Mouse (Mus musculus) midbrain, embryonic 10.5 days (tissue): ENCODE results near the gene Wfdc21. TPM values are rescaled to one million over a fixed set of nuclear protein-coding genes. Genes with fewer than 3 reads are reported as not detected.

Source experiments
- DNase-seq: peaks from one replicate; pipeline ENCODE4 v3.0.0-alpha.2; 2017; ENCODE audit warnings: low spot score
- H3K27ac ChIP-seq: fragments of 300-500 bp; sonication (generic); replicated peaks from 2 replicates; pipeline ENCODE4 v1.5.1; 2016; ENCODE audit warnings: mild to moderate bottlenecking
- H3K27me3 ChIP-seq: fragments of 300-500 bp; sonication (generic); 2 replicates; pipeline ENCODE4 v1.6.1; 2016; ENCODE audit warnings: low read depth, mild to moderate bottlenecking; ENCODE audit not compliant: poor library complexity, severe bottlenecking
- H3K36me3 ChIP-seq: fragments of 300-500 bp; sonication (generic); 2 replicates; pipeline ENCODE4 v1.6.1; 2016; ENCODE audit warnings: mild to moderate bottlenecking, moderate library complexity
- H3K4me1 ChIP-seq: fragments of 300-500 bp; sonication (generic); 2 replicates; pipeline ENCODE4 v1.6.1; 2016
- H3K4me3 ChIP-seq: fragments of 300-500 bp; sonication (generic); 2 replicates; pipeline ENCODE4 v1.5.1; 2016; ENCODE audit warnings: mild to moderate bottlenecking, moderate library complexity
- H3K9me3 ChIP-seq: fragments of 300-500 bp; sonication (generic); replicated peaks from 2 replicates; pipeline ENCODE4 v1.6.1; 2016; ENCODE audit warnings: mild to moderate bottlenecking
- WGBS: fragments of 180-500 bp; shearing (Covaris S2); methylation state at CpG from one replicate; pipeline ENCODE4 v1.1.7; 2016; 5-methylcytosine and 5-hydroxymethylcytosine counted together
- polyA plus RNA-seq: library from polyadenylated mRNA; unstranded; fragments of >200 nt; fragmentation: Nextera tagmentation; extraction: Ambion mirVana; gene quantifications from 2 replicates; pipeline ENCODE4 v1.2.1, GENCODE M21; 2016

Wfdc21 gene
- polyA plus RNA-seq, 1 experiment from 2014 or later = not detected

GRCm38 (mm10) chr11:83737109-83737558 lies 9.6 kb upstream of the Wfdc21 start:
- no peaks in the 10 kb centered on the region; the same call in 1 of the 2 replicates for H3K9me3 ChIP-seq
- 85% methylated on average over 3 of the region's 3 CpGs for WGBS
- no peak for DNase-seq

GRCm38 (mm10) chr11:83739241-83739640 lies 7.5 kb upstream of the Wfdc21 start:
- peak; percentile 52 for DNase-seq
- Histone ChIP-seq H3K27me3 (0 out of 2 replicates have a peak, but pooled peaks cover 6% of the 10 kb centered on the region), H3K4me3 (no peak overlapping the region), H3K27ac (no peak overlapping the region), H3K4me1 (no peaks in the 10 kb centered on the region), H3K36me3 (no peaks in the 10 kb centered on the region), H3K9me3 (no peaks in the 10 kb centered on the region; the same call in 1 of the 2 replicates)
- 23% methylated on average over 5 of the region's 5 CpGs for WGBS

More at GRCm38 (mm10) chr11:83737109-83737558, 9.6 kb upstream of the Wfdc21 start:
- Histone ChIP-seq H3K36me3 (no peaks in the 10 kb centered on the region), H3K27ac (no peak overlapping the region), H3K27me3 (0 out of 2 replicates have a peak, but pooled peaks cover 6% of the 10 kb centered on the region), H3K4me1 (no peaks in the 10 kb centered on the region), H3K4me3 (no peak overlapping the region)

- Histone ChIP-seq H3K27ac (no peak overlapping the region), H3K36me3 (no peaks in the 10 kb centered on the region), H3K4me3 (no peak overlapping the region), H3K4me1 (no peaks in the 10 kb centered on the region), H3K27me3 (0 out of 2 replicates have a peak, but pooled peaks cover 6% of the 10 kb centered on the region), H3K9me3 (no peaks in the 10 kb centered on the region)
- WGBS = 79% methylated on average over 4 of the region's 4 CpGs
- no peak for DNase-seq
These were observed 6.2 kb upstream of the Wfdc21 start for GRCm38 (mm10) chr11:83740443-83740991.

GRCm38 (mm10) chr11:83741841-83742240 lies 4.9 kb upstream of the Wfdc21 start:
- Histone ChIP-seq H3K27ac (no peak overlapping the region), H3K9me3 (no peaks in the 10 kb centered on the region), H3K4me1 (no peaks in the 10 kb centered on the region), H3K36me3 (no peaks in the 10 kb centered on the region), H3K27me3 (0 out of 2 replicates have a peak, but pooled peaks cover 6% of the 10 kb centered on the region), H3K4me3 (no peak overlapping the region)
- 81% methylated on average over 5 of the region's 5 CpGs for WGBS
- DNase-seq = no peak

GRCm38 (mm10) chr11:83742731-83743355 lies 3.9 kb upstream of the Wfdc21 start:
- WGBS = 83% methylated on average over 9 of the region's 9 CpGs

GRCm38 (mm10) chr11:83743525-83743924 lies 3.2 kb upstream of the Wfdc21 start:
- Histone ChIP-seq H3K4me3 (no peak overlapping the region), H3K4me1 (no peaks in the 10 kb centered on the region), H3K9me3 (no peaks in the 10 kb centered on the region), H3K36me3 (no peaks in the 10 kb centered on the region), H3K27ac (no peak overlapping the region), H3K27me3 (peaks cover 21% of the 10 kb centered on the region)
- 89% methylated on average over 3 of the region's 3 CpGs for WGBS
- DNase-seq = no peak

More at GRCm38 (mm10) chr11:83742731-83743355, 3.9 kb upstream of the Wfdc21 start:
- Histone ChIP-seq H3K4me1 (no peaks in the 10 kb centered on the region), H3K27ac (no peak overlapping the region), H3K4me3 (no peak overlapping the region), H3K36me3 (no peaks in the 10 kb centered on the region), H3K27me3 (peaks cover 14% of the 10 kb centered on the region), H3K9me3 (no peaks in the 10 kb centered on the region)
- no peak for DNase-seq

GRCm38 (mm10) chr11:83746152-83746551 lies 588 bp upstream of the Wfdc21 start:
- no peaks in the 10 kb centered on the region for H3K4me1 ChIP-seq
- no peak overlapping the region for H3K27ac ChIP-seq
- WGBS = 72% methylated on average over 4 of the region's 4 CpGs
- H3K36me3 ChIP-seq = no peaks in the 10 kb centered on the region
- DNase-seq = no peak
- H3K4me3 ChIP-seq = no peak overlapping the region
- H3K27me3 ChIP-seq = peaks cover 25% of the 10 kb centered on the region
- no peaks in the 10 kb centered on the region for H3K9me3 ChIP-seq

GRCm38 (mm10) chr11:83747376-83748265 lies 881 bp downstream of the Wfdc21 start:
- DNase-seq = no peak
- WGBS = 71% methylated on average over 6 of the region's 6 CpGs
- Histone ChIP-seq H3K4me1 (no peaks in the 10 kb centered on the region), H3K27ac (no peak overlapping the region), H3K27me3 (peaks cover 39% of the 10 kb centered on the region), H3K4me3 (no peak overlapping the region), H3K36me3 (no peaks in the 10 kb centered on the region), H3K9me3 (no peaks in the 10 kb centered on the region)

GRCm38 (mm10) chr11:83753581-83754181 lies 6.9 kb downstream of the Wfdc21 start, which contains the start of gene Heatr6:
TSS of gene Heatr6 (plus strand) at chr11:83753696.
- under 1% methylated on average over 47 of the region's 47 CpGs for WGBS
- no peaks in the 10 kb centered on the region for H3K9me3 ChIP-seq

GRCm38 (mm10) chr11:83754227-83754626 lies 7.5 kb downstream of the Wfdc21 start:
- peak overlapping the region; percentile 97 for H3K27ac ChIP-seq
- peak overlapping the region; percentile 90 for H3K4me3 ChIP-seq
- H3K27me3 ChIP-seq = peaks cover 22% of the 10 kb centered on the region
- H3K9me3 ChIP-seq = no peaks in the 10 kb centered on the region
- 8% methylated on average over 8 of the region's 8 CpGs for WGBS
- H3K36me3 ChIP-seq = peaks cover 38% of the 10 kb centered on the region
- peaks cover 22% of the 10 kb centered on the region for H3K4me1 ChIP-seq
- DNase-seq = no peak

More at GRCm38 (mm10) chr11:83753581-83754181, 6.9 kb downstream of the Wfdc21 start, which contains the start of gene Heatr6:
- Histone ChIP-seq H3K27ac (peak within 1 kb of the TSS; percentile 97), H3K4me1 (peaks cover 22% of the 10 kb centered on the region), H3K27me3 (peaks cover 22% of the 10 kb centered on the region), H3K4me3 (peak within 1 kb of the TSS; percentile 90), H3K36me3 (peaks cover 33% of the 10 kb centered on the region)
- peak; percentile 89 for DNase-seq

GRCm38 (mm10) chr11:83767306-83767705 lies 20.6 kb downstream of the Wfdc21 start:
- peaks cover 6% of the 10 kb centered on the region; the same call in 1 of the 2 replicates for H3K9me3 ChIP-seq
- H3K4me1 ChIP-seq = no peaks in the 10 kb centered on the region
- no peak overlapping the region for H3K27ac ChIP-seq
- H3K36me3 ChIP-seq = peaks cover 100% of the 10 kb centered on the region
- DNase-seq = no peak
- 94% methylated on average over 9 of the region's 9 CpGs for WGBS
- no peaks in the 10 kb centered on the region for H3K27me3 ChIP-seq
- H3K4me3 ChIP-seq = no peak overlapping the region

GRCm38 (mm10) chr11:83768976-83769375 lies 22.2 kb downstream of the Wfdc21 start:
- no peaks in the 10 kb centered on the region for H3K9me3 ChIP-seq
- no peaks in the 10 kb centered on the region for H3K4me1 ChIP-seq
- no peak overlapping the region for H3K4me3 ChIP-seq
- DNase-seq = no peak
- H3K36me3 ChIP-seq = peaks cover 100% of the 10 kb centered on the region
- no peaks in the 10 kb centered on the region for H3K27me3 ChIP-seq
- no peak overlapping the region for H3K27ac ChIP-seq
- WGBS = 89% methylated on average over 4 of the region's 4 CpGs
